Mouse (Mus musculus): ENCODE results near the gene Smdt1. TPM values are rescaled to one million over a fixed set of nuclear protein-coding genes. Genes with fewer than 3 reads are reported as not detected.
"Not testable (repeated sequence)": the region's sequence is repeated elsewhere in the genome, so short reads cannot be mapped to it uniquely, and the experiment has no call there.

The Smdt1 gene
- polyA plus RNA-seq, 1 experiment from 2014 or later, result 202 TPM

GRCm38 (mm10) chr15:82385729-82386128 is 47.0 kb downstream of the Smdt1 start:
- no peak for DNase-seq
- Histone ChIP-seq H3K9me3 (replicated peaks) (no peaks in the 10 kb centered on the region), H3K4me1 (replicated peaks) (0 out of 2 replicates have a peak, but pooled peaks cover 3% of the 10 kb centered on the region)

GRCm38 (mm10) chr15:82389916-82390315 is 51.2 kb downstream of the Smdt1 start:
- WGBS (ENCODE audit: insufficient replicate concordance), result 70% methylated on average over 10 of the region's 10 CpGs
- not testable (repeated sequence) for ATAC-seq (ENCODE audit: low read depth)

More at GRCm38 (mm10) chr15:82385729-82386128, 47.0 kb downstream of the Smdt1 start:
- no peak overlapping the region for H3K9ac ChIP-seq
- 64% methylated on average over 2 of the region's 2 CpGs for WGBS (ENCODE audit: insufficient replicate concordance)
- H3K36me3 ChIP-seq, result no peaks in the 10 kb centered on the region
- no peak overlapping the region for H3K4me3 ChIP-seq (replicated peaks)
- no peak overlapping the region for H3K27ac ChIP-seq
- no peak overlapping the region for H3K4me2 ChIP-seq
- 0 out of 2 replicates have a peak, but pooled peaks cover 3% of the 10 kb centered on the region for H3K27me3 ChIP-seq
- ATAC-seq (ENCODE audit: low read depth), result no peak

GRCm38 (mm10) chr15:82393922-82394321 is 55.2 kb downstream of the Smdt1 start, which contains the start of gene Cyp2d11:
Gene Cyp2d11, minus strand, starts transcription at chr15:82394022.
- H3K4me3 ChIP-seq (replicated peaks); H3K9ac ChIP-seq; H3K27ac ChIP-seq; H3K4me2 ChIP-seq; H3K27me3 ChIP-seq; H3K9me3 ChIP-seq (replicated peaks); H3K36me3 ChIP-seq; H3K4me1 ChIP-seq (replicated peaks); ATAC-seq (ENCODE audit: low read depth); DNase-seq: not testable (repeated sequence)
- 65% methylated on average over 2 of the region's 2 CpGs for WGBS (ENCODE audit: insufficient replicate concordance)

More at GRCm38 (mm10) chr15:82389916-82390315, 51.2 kb downstream of the Smdt1 start:
- not testable (repeated sequence) for H3K27ac ChIP-seq; DNase-seq; H3K36me3 ChIP-seq; H3K4me1 ChIP-seq (replicated peaks); H3K9ac ChIP-seq; H3K9me3 ChIP-seq (replicated peaks); H3K27me3 ChIP-seq; H3K4me2 ChIP-seq; H3K4me3 ChIP-seq (replicated peaks)

- not testable (repeated sequence) for DNase-seq; H3K9me3 ChIP-seq (replicated peaks); H3K4me1 ChIP-seq (replicated peaks); H3K9ac ChIP-seq; H3K27me3 ChIP-seq; H3K4me3 ChIP-seq (replicated peaks); H3K27ac ChIP-seq; H3K4me2 ChIP-seq; H3K36me3 ChIP-seq
- 51% methylated on average over 3 of the region's 3 CpGs for WGBS (ENCODE audit: insufficient replicate concordance)
- ATAC-seq (ENCODE audit: low read depth), result peak; percentile 47; the same call in 1 of the 2 replicates
Measured at GRCm38 (mm10) chr15:82395955-82396354, 57.2 kb downstream of the Smdt1 start.

Small RNA genes within 50 kb of the gene (microRNA-seq; reads per million reads assigned to microRNA genes)
- not detected for gene Mir7684

Other genes with a start within 250 kb of the Smdt1 start
- gene Ccdc134, start 211.0 kb upstream of the Smdt1 start, polyA plus RNA-seq (2015; fragmentation: Nextera tagmentation; extraction: Ambion mirVana), result 8.2 and 9.9 TPM in 2 replicates
- 64.2 and 70.2 TPM in 2 replicates for gene Srebf2, start 191.8 kb upstream of the Smdt1 start, polyA plus RNA-seq (2015; fragmentation: Nextera tagmentation; extraction: Ambion mirVana)
- gene Shisa8, start 126.1 kb upstream of the Smdt1 start, polyA plus RNA-seq (2015; fragmentation: Nextera tagmentation; extraction: Ambion mirVana), result 0.08 and 0.10 TPM in 2 replicates
- 0.38 and 0.87 TPM in 2 replicates for gene Tnfrsf13c, start 114.6 kb upstream of the Smdt1 start, polyA plus RNA-seq (2015; fragmentation: Nextera tagmentation; extraction: Ambion mirVana)
- 41.7 and 45.6 TPM in 2 replicates for gene Cenpm, start 94.2 kb upstream of the Smdt1 start, polyA plus RNA-seq (2015; fragmentation: Nextera tagmentation; extraction: Ambion mirVana)
- gene 1500009C09Rik, start 86.6 kb upstream of the Smdt1 start, polyA plus RNA-seq (2015; fragmentation: Nextera tagmentation; extraction: Ambion mirVana), result not detected in 2 replicates
- gene Sept3, start 64.1 kb upstream of the Smdt1 start, polyA plus RNA-seq (2015; fragmentation: Nextera tagmentation; extraction: Ambion mirVana), result 0.36 and 0.84 TPM in 2 replicates
- 0.12 and 0.20 TPM in 2 replicates for gene Wbp2nl, start 40.0 kb upstream of the Smdt1 start, polyA plus RNA-seq (2015; fragmentation: Nextera tagmentation; extraction: Ambion mirVana)
- gene Naga, start within 50 bp of the Smdt1 start, polyA plus RNA-seq (2015; fragmentation: Nextera tagmentation; extraction: Ambion mirVana), result 34.3 and 35.7 TPM in 2 replicates
- gene Pheta2, start within 50 bp of the Smdt1 start, polyA plus RNA-seq (2015; fragmentation: Nextera tagmentation; extraction: Ambion mirVana), result 43.4 and 43.8 TPM in 2 replicates
- gene Ndufa6, start 15.4 kb downstream of the Smdt1 start, polyA plus RNA-seq (2015; fragmentation: Nextera tagmentation; extraction: Ambion mirVana), result 356 and 357 TPM in 2 replicates
- gene Cyp2d22, start 41.3 kb downstream of the Smdt1 start, polyA plus RNA-seq (2015; fragmentation: Nextera tagmentation; extraction: Ambion mirVana), result 7.8 and 9.3 TPM in 2 replicates
- not detected in 2 replicates for gene Cyp2d11, start 55.1 kb downstream of the Smdt1 start, polyA plus RNA-seq (2015; fragmentation: Nextera tagmentation; extraction: Ambion mirVana)
- 18.9 and 19.6 TPM in 2 replicates for gene Cyp2d10, start 68.2 kb downstream of the Smdt1 start, polyA plus RNA-seq (2015; fragmentation: Nextera tagmentation; extraction: Ambion mirVana)
- gene Cyp2d9, start 94.5 kb downstream of the Smdt1 start, polyA plus RNA-seq (2015; fragmentation: Nextera tagmentation; extraction: Ambion mirVana), result 0.71 and 1.4 TPM in 2 replicates
- gene Cyp2d12, start 216.1 kb downstream of the Smdt1 start, polyA plus RNA-seq (2015; fragmentation: Nextera tagmentation; extraction: Ambion mirVana), result not detected in 2 replicates